ENCODE assay signal across 13 mouse cellular contexts in genomic region chr6:113799349-113799748, GRCm38 (mm10). TPM values are rescaled to one million over a fixed set of nuclear protein-coding genes. Genes with fewer than 3 reads are reported as not detected.
DNase-seq lines count a peak whose midpoint lies in the region; ATAC-seq and TF ChIP-seq lines count a peak whose summit lies in the region.
"Had no signal": no experiment of that assay in that cellular context is flagged by ENCODE, and none has a peak within 500 bp of the region (broad histone marks: within the 10 kb centered on the region; RNA-seq: fewer than 3 reads in every experiment).

No protein-coding gene starts in this region.

- whole genome bisulfite sequencing in forebrain, embryonic 13.5 days = 21% methylated on average over 9 of the region's 9 CpGs
- WGBS in hindbrain, postnatal 0 days = 43% methylated on average over 9 of the region's 9 CpGs
- WGBS in neural tube, embryonic 15.5 days = 15% methylated on average over 9 of the region's 9 CpGs

- no peaks in the 10 kb centered on the region for H3K27me3 ChIP-seq in forebrain, embryonic 13.5 days
- no peaks in the 10 kb centered on the region for H3K27me3 ChIP-seq in hindbrain, postnatal 0 days (ENCODE audit: insufficient read depth, low read length)
- 0 out of 2 replicates have a peak, but pooled peaks cover 3% of the 10 kb centered on the region for H3K27me3 ChIP-seq in neural tube, embryonic 15.5 days (replicated peaks)

- intact Hi-C loops in left cerebral cortex, adult 2 months (cut with DNase I) = no loop called here

- peaks cover 27% of the 10 kb centered on the region for H3K36me3 ChIP-seq in forebrain, embryonic 13.5 days (ENCODE audit: poor library complexity, severe bottlenecking)
- peaks cover 29% of the 10 kb centered on the region for H3K36me3 ChIP-seq in hindbrain, postnatal 0 days (ENCODE audit: insufficient read depth, low read length)
- peaks cover 28% of the 10 kb centered on the region for H3K36me3 ChIP-seq in neural tube, embryonic 15.5 days

- ATAC-seq in forebrain, embryonic 13.5 days = peak; percentile 80
- ATAC-seq in hindbrain, postnatal 0 days = peak; percentile 33; the same call in 1 of the 2 replicates
- peak; percentile 82 for ATAC-seq in neural tube, embryonic 15.5 days (ENCODE audit: low FRiP score)
- ATAC-seq in erythroid progenitor cell, adult 5-6 weeks (replicated peaks; ENCODE audit: low FRiP score, poor library complexity, severe bottlenecking) = no peak
- ATAC-seq in granulocyte monocyte progenitor cell, adult 5-6 weeks (replicated peaks; ENCODE audit: poor library complexity, severe bottlenecking) = no peak
- ATAC-seq: CD4-positive, CD25-positive, alpha-beta regulatory T cell, adult 4 months; inflammation-experienced regulatory T-cells, adult 6 months; Patski had no signal

- peak overlapping the region; percentile 2; the same call in 1 of the 2 replicates for H3K27ac ChIP-seq in left cerebral cortex, adult 2 months
- peak overlapping the region; percentile 65 for H3K27ac ChIP-seq in forebrain, embryonic 13.5 days
- H3K27ac ChIP-seq in hindbrain, postnatal 0 days = no peak overlapping the region
- H3K27ac ChIP-seq in neural tube, embryonic 15.5 days (replicated peaks) = peak overlapping the region; percentile 63; the same call in 1 of the 2 replicates

- H3K9me3 ChIP-seq in forebrain, embryonic 13.5 days (replicated peaks) = no peaks in the 10 kb centered on the region
- no peaks in the 10 kb centered on the region for H3K9me3 ChIP-seq in hindbrain, postnatal 0 days (ENCODE audit: low read length)
- H3K9me3 ChIP-seq in neural tube, embryonic 15.5 days (replicated peaks) = no peaks in the 10 kb centered on the region

- H3K9ac ChIP-seq in forebrain, embryonic 13.5 days = no peak overlapping the region
- no peak overlapping the region for H3K9ac ChIP-seq in hindbrain, postnatal 0 days (replicated peaks; ENCODE audit: low read length)
- no peak overlapping the region for H3K9ac ChIP-seq in neural tube, embryonic 15.5 days (replicated peaks)
- H3K9ac ChIP-seq: lung, embryonic 14.5 days had no signal

- DNase-seq in left cerebral cortex, adult 2 months (ENCODE audit: extremely low spot score in 1 of 2, low spot score in 2 of 2) = no peak
- DNase-seq in left cerebral cortex, adult 9 months (ENCODE audit: low spot score in 2 of 2) = no peak
- DNase-seq in hindbrain, postnatal 0 days (ENCODE audit: low spot score) = peak; percentile 51
- DNase-seq in right cerebral cortex, adult 18-20 months = no peak
- DNase-seq: adrenal gland, adult 2 months; lung, embryonic 14.5 days had no signal

- no peak overlapping the region for H3K4me2 ChIP-seq in forebrain, embryonic 13.5 days
- H3K4me2 ChIP-seq in hindbrain, postnatal 0 days (ENCODE audit: low read depth, low read length) = no peak overlapping the region
- no peak overlapping the region for H3K4me2 ChIP-seq in neural tube, embryonic 15.5 days
- H3K4me2 ChIP-seq: lung, embryonic 14.5 days had no signal

- H3K4me1 ChIP-seq in forebrain, embryonic 13.5 days = peaks cover 37% of the 10 kb centered on the region
- H3K4me1 ChIP-seq in hindbrain, postnatal 0 days (ENCODE audit: insufficient read depth, low read length) = peaks cover 6% of the 10 kb centered on the region; the same call in 1 of the 2 replicates
- peaks cover 49% of the 10 kb centered on the region for H3K4me1 ChIP-seq in neural tube, embryonic 15.5 days

- no peak overlapping the region for H3K4me3 ChIP-seq in left cerebral cortex, adult 2 months
- H3K4me3 ChIP-seq in forebrain, embryonic 13.5 days = no peak overlapping the region
- H3K4me3 ChIP-seq in hindbrain, postnatal 0 days (ENCODE audit: low read length) = no peak overlapping the region
- H3K4me3 ChIP-seq in neural tube, embryonic 15.5 days (replicated peaks) = no peak overlapping the region

- TF ChIP-seq CTCF in left cerebral cortex, adult 2 months (IDR thresholded peaks at IDR 0.05) = no peak
- no peak for TF ChIP-seq CTCF in hindbrain, postnatal 0 days (IDR thresholded peaks at IDR 0.05; ENCODE audit: low read depth)

RNA-seq across cellular contexts. Expression of gene Sec13, which starts 58.8 kb away (rescaled TPM):
- 10 to 100 TPM; 67.5 to 67.8 TPM for total RNA-seq in left cerebral cortex, adult 2 months (2021)
- polyA plus RNA-seq in forebrain, embryonic 13.5 days (2015; fragmentation: Nextera tagmentation; extraction: Ambion mirVana) = 256 and 269 TPM in 2 replicates
- total RNA-seq in hindbrain, postnatal 0 days (2014; rRNA removed) = 129 and 141 TPM in 2 replicates
- polyA plus RNA-seq in hindbrain, postnatal 0 days (2015; fragmentation: Nextera tagmentation; extraction: Ambion mirVana) = 171 and 174 TPM in 2 replicates
- polyA plus RNA-seq in neural tube, embryonic 15.5 days (2015; fragmentation: Nextera tagmentation; extraction: Ambion mirVana) = 194 and 214 TPM in 2 replicates
- 47.8 and 48.3 TPM in 2 replicates for total RNA-seq in erythroid progenitor cell, adult 5-6 weeks (2015; ENCODE audit: low replicate concordance)
- total RNA-seq in erythroid progenitor cell, adult 5-6 weeks (2017; ENCODE audit: low replicate concordance) = 28.4 and 44.2 TPM in 2 replicates
- 141 and 145 TPM in 2 replicates for total RNA-seq in granulocyte monocyte progenitor cell, adult 5-6 weeks (2014; fragmentation: Nextera tagmentation)
- 161 and 217 TPM in 2 replicates for total RNA-seq in granulocyte monocyte progenitor cell, adult 5-6 weeks (2017)

Comparison
In these comparisons a context has a peak if more than half of its experiments do, and no peak if none do; other contexts are left out.
1. ATAC-seq: peak in forebrain, embryonic 13.5 days (single experiment), hindbrain, postnatal 0 days (single experiment) and neural tube, embryonic 15.5 days (single experiment); none in erythroid progenitor cell, adult 5-6 weeks (single experiment) and granulocyte monocyte progenitor cell, adult 5-6 weeks (single experiment).